Mouse (Mus musculus): ENCODE results near the gene Rcan2.

DNA sequence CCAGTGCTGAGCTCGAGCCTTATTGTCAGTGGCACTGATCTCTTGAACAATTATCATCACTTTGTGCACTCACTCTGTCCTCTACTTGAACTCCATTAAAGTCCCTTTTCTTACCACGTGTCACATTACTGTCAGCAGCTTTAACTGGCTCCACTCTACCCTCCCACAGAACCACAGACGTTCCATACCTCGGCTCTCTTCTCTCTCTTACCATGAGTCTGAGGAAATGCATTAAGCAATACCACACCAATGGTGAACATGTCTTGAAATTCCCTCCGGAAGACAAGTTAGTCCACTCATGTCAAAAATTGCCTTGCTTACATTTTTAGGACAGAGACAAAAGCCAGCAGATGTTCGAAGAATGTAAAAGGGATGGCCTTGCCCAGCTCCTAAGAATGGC lies 267.7 kb downstream of the Rcan2 start:
- TF ChIP-seq GATA1 (IDR thresholded peaks at IDR 0.05; ENCODE audit: low read length), result no peak
- no peak for TF ChIP-seq TAL1 (IDR thresholded peaks at IDR 0.05; ENCODE audit: low read length)
